Mouse (Mus musculus) cerebellum, postnatal 25 days (tissue): Measurements from ENCODE around the gene Tas2r102.

Source experiments
- DNase-seq, 2 experiments: peaks; one replicate each; pipeline ENCODE4 v3.0.0; 2021; ENCODE audit warnings: mixed read lengths in 2 of 2

Tas2r102 gene

GRCm38 (mm10) chr6:132761831-132762230 lies at the start of gene Tas2r102:
Tas2r102 (plus strand) TSS chr6:132762131.
- no peak for DNase-seq

DNA sequence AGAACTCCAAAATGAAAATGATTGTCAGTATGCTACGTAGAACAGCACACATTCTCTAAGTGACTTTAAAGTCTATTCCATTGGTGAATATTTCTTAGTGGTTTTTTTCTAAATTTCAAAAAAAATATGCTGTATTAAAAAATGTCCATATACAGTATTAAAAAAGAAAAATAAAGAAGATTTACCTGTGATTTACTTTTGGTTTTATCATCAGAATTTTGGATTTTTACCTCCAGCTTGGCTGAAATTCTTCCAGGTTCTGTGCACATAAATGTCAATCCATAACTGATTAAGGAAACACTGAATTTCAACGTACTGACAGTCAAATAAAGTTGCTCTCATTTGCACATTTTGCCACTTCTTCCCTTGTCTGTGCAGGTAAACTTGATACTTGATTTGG lies 24.0 kb upstream of the Tas2r102 start, which contains the start of gene Tas2r115:
Gene Tas2r115 (minus strand): TSS at position 101 of the 400 bp plus-strand sequence.
- DNase-seq = no peak

- DNase-seq = no peak
Measured at GRCm38 (mm10) chr6:132750206-132750605, 11.7 kb upstream of the Tas2r102 start.

GRCm38 (mm10) chr6:132754430-132754829 lies 7.5 kb upstream of the Tas2r102 start, which contains the start of gene Tas2r124:
Tas2r124 (plus strand) TSS chr6:132754730.
- no peak for DNase-seq

DNA sequence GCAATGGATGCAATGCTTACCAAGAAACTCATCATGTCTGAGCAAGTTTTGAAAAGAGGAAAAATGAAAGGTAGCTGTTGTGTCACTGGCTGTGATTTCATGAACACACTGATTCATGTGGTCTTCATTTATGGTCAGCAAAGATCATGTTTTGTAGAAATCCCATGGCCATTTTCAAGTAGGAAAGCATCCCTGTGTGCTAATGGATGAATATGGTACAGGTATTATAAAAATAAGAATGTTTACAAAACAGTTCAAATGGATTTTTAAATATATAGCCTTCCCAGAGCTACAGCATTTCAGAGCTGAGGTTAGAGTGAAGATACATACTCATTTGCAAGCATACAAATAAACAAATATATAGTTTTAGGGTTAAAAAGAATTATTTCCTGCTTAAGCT lies 16.1 kb downstream of the Tas2r102 start, which contains the start of gene Tas2r136:
Gene Tas2r136 (minus strand): TSS at position 101 of the 400 bp plus-strand sequence.
- no peak for DNase-seq

DNA sequence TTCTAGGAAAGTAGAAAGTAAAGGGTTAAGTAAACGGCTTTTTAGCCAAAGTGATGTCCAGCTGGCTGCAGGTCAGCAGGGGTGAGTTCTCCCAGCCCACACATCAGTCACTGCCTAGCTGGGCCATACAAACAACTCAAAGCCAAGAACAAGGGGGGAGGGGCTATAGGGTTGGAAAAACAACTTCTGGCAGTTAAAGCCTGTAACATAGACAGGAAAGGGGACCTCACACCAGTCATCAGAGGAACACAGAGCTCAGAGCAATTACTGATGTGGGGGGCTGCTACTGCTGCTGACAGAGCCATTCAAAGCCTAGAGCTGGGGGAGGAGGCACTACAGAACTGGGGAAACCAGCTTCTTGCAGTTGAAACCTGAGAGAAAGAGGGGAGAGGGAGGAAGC lies 33.5 kb downstream of the Tas2r102 start:
- DNase-seq = no peak

DNA sequence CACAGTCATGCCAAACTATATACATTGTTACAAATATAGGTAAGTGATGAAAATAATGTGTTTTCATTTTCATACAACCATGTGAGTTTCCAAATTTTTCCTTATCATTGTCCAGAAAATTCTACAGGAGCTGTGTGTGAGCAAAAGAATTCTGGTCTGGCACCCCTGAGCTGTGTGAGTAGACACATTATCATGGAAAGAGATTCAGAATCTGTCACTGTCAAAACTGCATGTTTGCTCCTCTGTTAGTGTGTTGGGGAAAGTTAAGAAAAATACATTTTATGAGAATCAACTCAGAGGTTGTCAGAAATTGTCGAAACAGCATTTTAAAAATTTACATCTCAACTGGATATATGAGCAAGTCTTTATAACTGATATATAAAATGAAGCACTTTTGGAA lies 40.6 kb downstream of the Tas2r102 start, which contains the start of gene Tas2r117:
Gene Tas2r117 (plus strand): TSS at position 301 of the 400 bp plus-strand sequence.
- DNase-seq = no peak
